Mouse (Mus musculus): Measurements from ENCODE around the gene Il18bp.

Gene Il18bp

GRCm38 (mm10) chr7:102000921-102001630, 17.4 kb downstream of the Il18bp start:
- no peak for DNase-seq

GRCm38 (mm10) chr7:102000296-102000695, 18.2 kb downstream of the Il18bp start:
- DNase-seq, result no peak

GRCm38 (mm10) chr7:101999461-102000151, 18.9 kb downstream of the Il18bp start:
- no peak for DNase-seq

- peak; percentile 80 for DNase-seq
These were observed 20.1 kb downstream of the Il18bp start for GRCm38 (mm10) chr7:101998194-101998927.

- no peak for DNase-seq
These were observed 24.2 kb downstream of the Il18bp start for GRCm38 (mm10) chr7:101994241-101994640.

- DNase-seq, result no peak
These were observed 33.4 kb downstream of the Il18bp start for GRCm38 (mm10) chr7:101985081-101985480.

GRCm38 (mm10) chr7:101982735-101983134, 35.8 kb downstream of the Il18bp start:
- DNase-seq, result no peak

- DNase-seq, result no peak
These were observed 44.0 kb downstream of the Il18bp start for GRCm38 (mm10) chr7:101974505-101974904.

GRCm38 (mm10) chr7:101973730-101974129, 44.8 kb downstream of the Il18bp start:
- DNase-seq, result no peak

- no peak for DNase-seq
These were observed 46.8 kb downstream of the Il18bp start for GRCm38 (mm10) chr7:101971721-101972120.

- DNase-seq, result peak; percentile 46
These were observed 47.5 kb downstream of the Il18bp start for GRCm38 (mm10) chr7:101970821-101971461.

- DNase-seq, result peak; percentile 80
These were observed 48.1 kb downstream of the Il18bp start for GRCm38 (mm10) chr7:101970429-101970775.

- DNase-seq, result peak; percentile 83
These were observed 48.6 kb downstream of the Il18bp start for GRCm38 (mm10) chr7:101969694-101970428.

- DNase-seq, result no peak
These were observed 49.7 kb downstream of the Il18bp start for GRCm38 (mm10) chr7:101968751-101969150.

GRCm38 (mm10) chr7:101967256-101967655, 51.2 kb downstream of the Il18bp start:
- no peak for DNase-seq

GRCm38 (mm10) chr7:101965606-101966005, 52.9 kb downstream of the Il18bp start:
- peak; percentile 74 for DNase-seq

All from liver (tissue).